Mouse (Mus musculus) stomach, embryonic 16.5 days (tissue): ENCODE data around the gene C2cd4d. TPM values are rescaled to one million over a fixed set of nuclear protein-coding genes. Genes with fewer than 3 reads are reported as not detected.

ENCODE experiments used
- ATAC-seq: fragments of 200-750 bp; cut with Nextera tagmentation; 2 replicates; pipeline ENCODE4 v1.8.0; 2017; ENCODE audit warnings: moderate number of reproducible peaks, moderate TSS enrichment; ENCODE audit not compliant: insufficient read depth, low FRiP score
- H3K27ac ChIP-seq: fragments of 300-500 bp; sonication (generic); 2 replicates; pipeline ENCODE4 v1.5.1; 2014; ENCODE audit warnings: low read length
- H3K27me3 ChIP-seq: fragments of 300-500 bp; sonication (generic); 2 replicates; pipeline ENCODE4 v1.6.1; 2014; ENCODE audit warnings: low read length, control low read depth, mixed read lengths; ENCODE audit not compliant: control insufficient read depth, insufficient read depth
- H3K36me3 ChIP-seq: fragments of 300-500 bp; sonication (generic); 2 replicates; pipeline ENCODE4 v1.6.1; 2014; ENCODE audit warnings: low read length; ENCODE audit not compliant: control insufficient read depth, insufficient read depth
- H3K4me1 ChIP-seq: fragments of 300-500 bp; sonication (generic); 2 replicates; pipeline ENCODE4 v1.6.1; 2014; ENCODE audit warnings: low read length, control low read depth, mixed read lengths; ENCODE audit not compliant: control insufficient read depth, insufficient read depth
- H3K4me2 ChIP-seq: fragments of 300-500 bp; sonication (generic); 2 replicates; pipeline ENCODE4 v1.6.1; 2014; ENCODE audit warnings: low read depth, low read length, mixed read lengths
- H3K4me3 ChIP-seq: fragments of 300-500 bp; sonication (generic); replicated peaks from 2 replicates; pipeline ENCODE4 v1.5.1; 2014; ENCODE audit warnings: mild to moderate bottlenecking, low read length
- H3K9ac ChIP-seq: fragments of 300-500 bp; sonication (generic); 2 replicates; pipeline ENCODE4 v1.6.1; 2014; ENCODE audit warnings: low read length
- H3K9me3 ChIP-seq: fragments of 300-500 bp; sonication (generic); replicated peaks from 2 replicates; pipeline ENCODE4 v1.6.1; 2016; ENCODE audit warnings: low read length, control low read depth; ENCODE audit not compliant: control insufficient read depth
- WGBS: fragments of 180-500 bp; shearing (Covaris S2); extraction: QIAGEN DNeasy Blood & Tissue Kit; methylation state at CpG from one replicate; pipeline ENCODE4 v1.1.7; 2014; 5-methylcytosine and 5-hydroxymethylcytosine counted together
- polyA plus RNA-seq: library from polyadenylated mRNA; unstranded; fragments of >200 nt; fragmentation: Nextera tagmentation; extraction: Ambion mirVana; gene quantifications from 2 replicates; pipeline ENCODE4 v1.2.1, GENCODE M21; 2015

C2cd4d gene
- 0.35 and 0.65 TPM in 2 replicates for polyA plus RNA-seq

DNA sequence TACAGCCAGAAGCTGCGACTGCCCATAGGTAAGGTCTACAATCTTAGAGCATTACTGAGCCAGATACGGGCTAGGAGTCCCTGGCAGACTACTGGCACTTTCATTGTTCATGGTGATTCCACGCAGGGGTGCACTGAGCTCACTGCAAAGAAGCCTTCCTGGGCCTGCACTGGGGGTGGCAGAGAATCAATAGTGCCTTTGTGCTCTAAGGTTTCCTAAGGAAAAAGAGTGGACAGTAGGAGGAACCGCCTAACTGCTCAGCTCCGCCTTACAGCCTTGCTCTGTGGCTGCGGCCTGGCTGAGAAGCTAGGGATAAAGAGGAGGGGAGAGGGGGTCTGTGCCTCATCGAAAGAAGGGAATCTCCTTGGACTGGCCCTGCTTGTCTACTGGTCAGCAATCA lies at the start of gene C2cd4d:
TSS of gene C2cd4d (plus strand) at position 301 of the 400 bp plus-strand sequence.
- H3K4me3 ChIP-seq, result peak within 1 kb of the TSS; percentile 57
- H3K4me1 ChIP-seq, result no peaks in the 10 kb centered on the region
- no peaks in the 10 kb centered on the region for H3K36me3 ChIP-seq
- WGBS, result 63% methylated on average over 7 of the region's 7 CpGs
- ATAC-seq, result no peak
- H3K27ac ChIP-seq, result peak within 1 kb of the TSS; percentile 55; the same call in 1 of the 2 replicates
- peak within 1 kb of the TSS; percentile 92 for H3K4me2 ChIP-seq
- H3K27me3 ChIP-seq, result no peaks in the 10 kb centered on the region
- no peaks in the 10 kb centered on the region for H3K9me3 ChIP-seq
- H3K9ac ChIP-seq, result peak within 1 kb of the TSS; percentile 82

DNA sequence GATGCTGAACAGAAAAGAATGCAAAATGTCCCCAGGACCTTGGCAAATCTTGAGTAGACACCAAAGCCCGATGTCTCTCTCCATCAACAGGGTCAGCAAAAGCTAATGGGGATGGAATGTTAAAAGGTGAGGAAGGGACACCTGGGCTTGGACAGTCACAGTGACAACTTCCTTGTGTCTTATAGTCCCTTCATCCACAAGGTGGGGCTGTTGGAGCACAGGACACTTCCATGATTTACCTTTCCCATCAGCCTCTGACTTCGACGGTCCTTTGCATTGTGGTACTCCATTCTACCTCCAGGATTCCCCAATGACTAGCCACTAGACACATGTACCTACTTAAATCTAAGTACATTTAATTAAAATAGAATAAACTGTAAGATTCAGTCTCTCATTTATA lies 33.6 kb upstream of the C2cd4d start:
- Histone ChIP-seq H3K4me2 (no peak overlapping the region), H3K9me3 (no peaks in the 10 kb centered on the region), H3K9ac (no peak overlapping the region), H3K36me3 (no peaks in the 10 kb centered on the region), H3K27me3 (no peaks in the 10 kb centered on the region), H3K4me3 (no peak overlapping the region), H3K4me1 (no peaks in the 10 kb centered on the region), H3K27ac (no peak overlapping the region)
- ATAC-seq, result no peak
- 52% methylated on average over 3 of the region's 3 CpGs for WGBS

DNA sequence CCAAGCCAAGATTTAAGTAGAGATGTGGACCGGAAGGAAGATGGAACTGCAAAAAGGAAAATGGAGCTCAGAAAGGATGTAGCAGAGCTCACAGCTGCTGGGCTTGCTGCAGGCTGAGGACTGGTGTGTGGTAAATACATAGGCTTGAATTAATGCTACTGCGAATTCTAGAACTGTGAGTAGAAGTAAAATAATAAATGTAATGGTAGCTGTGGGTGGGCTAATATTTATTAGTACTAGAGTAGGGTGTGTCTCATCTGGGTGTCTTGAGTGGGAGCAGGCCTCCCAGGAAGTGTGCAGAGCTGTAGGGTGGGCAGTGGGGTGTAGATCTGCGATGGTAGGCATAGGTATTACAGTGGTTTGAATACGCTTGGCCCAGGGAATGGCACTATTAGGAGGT lies 27.8 kb upstream of the C2cd4d start:
- Histone ChIP-seq H3K4me3 (no peak overlapping the region), H3K9me3 (no peaks in the 10 kb centered on the region), H3K4me2 (no peak overlapping the region), H3K27ac (no peak overlapping the region), H3K9ac (no peak overlapping the region), H3K4me1 (no peaks in the 10 kb centered on the region), H3K27me3 (no peaks in the 10 kb centered on the region), H3K36me3 (no peaks in the 10 kb centered on the region)
- ATAC-seq, result no peak
- 89% methylated on average over 4 of the region's 4 CpGs for WGBS

DNA sequence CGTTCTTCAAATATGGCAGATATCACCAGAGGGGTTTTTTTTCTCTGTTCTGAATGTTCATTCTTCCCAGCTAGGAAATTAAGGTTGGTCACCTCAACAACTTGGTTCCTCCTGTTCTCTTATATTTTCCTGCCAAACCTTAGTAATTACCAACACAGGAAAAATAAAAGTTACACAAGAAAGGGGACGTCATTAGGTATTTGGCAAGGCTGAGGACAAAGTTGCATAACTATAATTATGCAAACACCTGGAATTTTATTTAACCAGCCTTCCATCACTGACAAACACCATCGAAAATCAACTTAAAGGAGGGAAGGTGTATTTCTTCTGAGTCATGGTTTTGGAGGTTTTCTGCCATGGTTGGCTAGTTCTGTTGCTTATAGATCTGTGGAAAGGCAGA lies 23.7 kb upstream of the C2cd4d start:
- no peak for ATAC-seq
- 0 out of 2 replicates have a peak, but pooled peaks cover 4% of the 10 kb centered on the region for H3K4me1 ChIP-seq
- H3K4me3 ChIP-seq, result no peak overlapping the region
- H3K27ac ChIP-seq, result no peak overlapping the region
- WGBS, result 78% methylated on average over 3 of the region's 3 CpGs
- H3K4me2 ChIP-seq, result no peak overlapping the region
- no peaks in the 10 kb centered on the region for H3K9me3 ChIP-seq
- no peak overlapping the region for H3K9ac ChIP-seq
- no peaks in the 10 kb centered on the region for H3K27me3 ChIP-seq
- H3K36me3 ChIP-seq, result no peaks in the 10 kb centered on the region

DNA sequence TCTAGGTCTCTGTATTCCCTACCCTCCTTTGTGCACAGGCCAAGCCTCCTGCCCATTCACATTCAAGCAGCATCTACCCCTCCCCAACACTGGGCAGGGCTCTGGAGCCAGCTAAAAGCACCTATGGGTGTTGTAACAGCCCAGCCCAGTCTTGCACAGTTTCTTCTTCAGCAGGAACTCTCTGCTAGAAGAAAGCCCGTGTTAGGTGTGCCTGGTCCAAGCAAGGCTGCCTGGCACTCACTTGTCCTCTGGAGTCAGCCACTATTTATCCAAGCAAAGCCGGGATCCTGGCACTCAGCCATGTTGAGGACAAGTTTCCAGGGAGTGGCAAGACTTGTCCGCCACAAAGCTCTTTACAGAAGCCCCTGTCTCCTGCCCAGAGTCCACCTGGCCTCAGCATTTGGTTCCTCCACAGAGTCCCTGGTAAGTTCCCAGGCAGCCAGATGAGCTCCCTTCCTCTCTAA lies 20.2 kb upstream of the C2cd4d start, which contains the start of gene Them5:
TSS of gene Them5 (plus strand) at position 141 of the 464 bp plus-strand sequence.
- H3K27ac ChIP-seq, result peak within 1 kb of the TSS; percentile 74
- no peaks in the 10 kb centered on the region for H3K36me3 ChIP-seq
- 0 out of 2 replicates have a peak, but pooled peaks cover 4% of the 10 kb centered on the region for H3K4me1 ChIP-seq
- H3K9ac ChIP-seq, result 0 out of 2 replicates have a peak within 1 kb of the TSS, but pooled peaks have one; percentile 31
- peak; percentile 77 for ATAC-seq
- H3K4me2 ChIP-seq, result 0 out of 2 replicates have a peak within 1 kb of the TSS, but pooled peaks have one; percentile 14
- no peaks in the 10 kb centered on the region for H3K27me3 ChIP-seq
- H3K9me3 ChIP-seq, result no peaks in the 10 kb centered on the region
- H3K4me3 ChIP-seq, result no peak within 1 kb of the TSS; the same call in 1 of the 2 replicates
- 33% methylated on average over 3 of the region's 3 CpGs for WGBS

DNA sequence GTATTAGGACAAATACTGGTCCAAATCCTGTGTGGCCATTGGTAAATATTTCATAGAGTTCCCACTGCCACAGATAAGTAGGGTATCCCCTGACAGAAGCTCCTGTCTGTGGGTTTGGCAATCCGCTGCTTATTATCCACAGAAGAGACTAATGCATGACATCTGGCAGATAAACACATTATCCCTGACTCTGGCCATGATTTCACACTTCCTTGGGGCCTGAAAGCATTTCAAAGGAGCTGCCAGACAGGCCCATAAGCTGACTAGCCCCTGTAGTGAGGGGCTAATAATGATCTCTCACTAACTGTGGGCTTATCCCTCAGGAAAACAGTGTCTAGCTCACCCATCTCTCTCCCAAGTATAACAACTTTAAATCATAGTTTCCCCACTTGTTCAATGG lies 19.7 kb upstream of the C2cd4d start:
- Histone ChIP-seq H3K9me3 (no peaks in the 10 kb centered on the region), H3K4me2 (0 out of 2 replicates have a peak overlapping the region, but pooled peaks have one; percentile 14), H3K27ac (peak overlapping the region; percentile 74), H3K27me3 (no peaks in the 10 kb centered on the region), H3K36me3 (no peaks in the 10 kb centered on the region), H3K4me1 (0 out of 2 replicates have a peak, but pooled peaks cover 4% of the 10 kb centered on the region), H3K9ac (no peak overlapping the region), H3K4me3 (no peak overlapping the region; the same call in 1 of the 2 replicates)
- WGBS, result 43% methylated on average over 1 of the region's 1 CpGs
- ATAC-seq, result no peak

DNA sequence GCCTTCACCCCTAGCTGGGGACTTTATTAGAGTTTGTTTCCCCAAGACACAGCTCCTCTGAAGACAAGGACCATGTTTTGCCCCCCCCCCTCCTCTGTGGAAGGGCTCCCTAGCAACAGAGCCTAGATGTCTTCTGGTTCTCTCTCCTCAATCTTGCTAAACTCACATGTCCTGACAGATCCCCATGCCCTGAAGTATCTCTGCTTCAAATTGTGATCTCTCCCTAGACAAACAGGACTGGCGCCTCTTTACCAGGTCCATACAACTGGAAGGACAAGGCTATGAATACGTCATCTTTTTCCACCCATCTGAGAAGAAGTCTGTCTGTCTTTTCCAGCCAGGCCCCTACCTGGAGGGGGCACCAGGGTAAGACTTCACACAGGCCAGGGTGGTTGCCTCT lies 18.1 kb upstream of the C2cd4d start:
- H3K9ac ChIP-seq, result no peak overlapping the region
- no peak for ATAC-seq
- H3K27me3 ChIP-seq, result no peaks in the 10 kb centered on the region
- H3K36me3 ChIP-seq, result no peaks in the 10 kb centered on the region
- H3K4me3 ChIP-seq, result no peak overlapping the region
- H3K4me2 ChIP-seq, result no peak overlapping the region
- H3K4me1 ChIP-seq, result 0 out of 2 replicates have a peak, but pooled peaks cover 4% of the 10 kb centered on the region
- H3K27ac ChIP-seq, result peak overlapping the region; percentile 61; the same call in 1 of the 2 replicates
- no peaks in the 10 kb centered on the region for H3K9me3 ChIP-seq
- 67% methylated on average over 2 of the region's 2 CpGs for WGBS

DNA sequence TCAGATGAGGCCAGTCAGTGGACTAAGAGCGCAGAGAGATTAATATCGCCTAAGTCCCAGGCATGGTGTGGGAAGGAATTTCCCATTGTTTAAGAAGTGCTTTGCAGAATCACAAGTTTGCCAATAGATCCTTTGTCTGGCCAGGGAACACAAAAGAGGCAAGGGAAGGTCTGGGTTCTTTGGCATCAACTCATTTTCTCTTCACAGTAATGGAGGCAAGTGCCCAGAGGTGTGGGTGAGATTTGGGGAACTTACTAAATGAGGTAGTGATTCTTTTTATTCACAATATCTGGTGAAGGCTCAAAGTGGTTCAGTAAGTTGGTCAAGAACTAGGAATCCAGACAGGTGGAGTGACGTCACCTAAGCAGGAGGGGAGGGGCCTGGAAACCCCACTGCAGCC lies 17.3 kb upstream of the C2cd4d start:
- no peak overlapping the region for H3K9ac ChIP-seq
- H3K4me1 ChIP-seq, result 0 out of 2 replicates have a peak, but pooled peaks cover 4% of the 10 kb centered on the region
- H3K27ac ChIP-seq, result 0 out of 2 replicates have a peak overlapping the region, but pooled peaks have one; percentile 11
- no peak overlapping the region for H3K4me2 ChIP-seq
- H3K4me3 ChIP-seq, result no peak overlapping the region
- no peaks in the 10 kb centered on the region for H3K9me3 ChIP-seq
- WGBS, result 56% methylated on average over 3 of the region's 3 CpGs
- no peaks in the 10 kb centered on the region for H3K36me3 ChIP-seq
- ATAC-seq, result no peak
- no peaks in the 10 kb centered on the region for H3K27me3 ChIP-seq

DNA sequence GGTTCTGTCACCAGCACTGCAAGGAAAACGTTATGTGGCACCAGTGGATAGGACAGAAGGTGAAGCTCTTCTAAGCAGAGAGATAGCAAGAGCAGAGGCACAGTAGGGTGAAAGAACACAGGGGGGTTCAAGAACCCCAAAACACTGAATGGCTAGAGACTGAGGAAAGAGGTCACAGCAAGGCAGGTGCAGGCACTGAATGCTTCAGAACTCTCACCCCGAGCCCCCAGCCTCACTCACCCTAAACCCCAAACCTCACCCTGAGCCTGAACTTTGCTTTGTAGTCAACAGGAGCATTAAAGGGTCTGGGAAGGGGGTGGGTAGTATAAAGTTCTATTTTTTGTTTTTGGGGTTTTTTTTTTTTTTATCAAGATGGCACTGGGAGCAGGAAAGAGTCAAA lies 14.1 kb upstream of the C2cd4d start:
- no peak overlapping the region for H3K4me2 ChIP-seq
- no peaks in the 10 kb centered on the region for H3K36me3 ChIP-seq
- H3K4me1 ChIP-seq, result no peaks in the 10 kb centered on the region
- ATAC-seq, result no peak
- no peaks in the 10 kb centered on the region for H3K27me3 ChIP-seq
- H3K4me3 ChIP-seq, result no peak overlapping the region
- H3K27ac ChIP-seq, result no peak overlapping the region
- 58% methylated on average over 2 of the region's 2 CpGs for WGBS
- no peaks in the 10 kb centered on the region for H3K9me3 ChIP-seq
- H3K9ac ChIP-seq, result no peak overlapping the region
